8 mouse cellular contexts compared by ENCODE assay signal in the genomic region with DNA sequence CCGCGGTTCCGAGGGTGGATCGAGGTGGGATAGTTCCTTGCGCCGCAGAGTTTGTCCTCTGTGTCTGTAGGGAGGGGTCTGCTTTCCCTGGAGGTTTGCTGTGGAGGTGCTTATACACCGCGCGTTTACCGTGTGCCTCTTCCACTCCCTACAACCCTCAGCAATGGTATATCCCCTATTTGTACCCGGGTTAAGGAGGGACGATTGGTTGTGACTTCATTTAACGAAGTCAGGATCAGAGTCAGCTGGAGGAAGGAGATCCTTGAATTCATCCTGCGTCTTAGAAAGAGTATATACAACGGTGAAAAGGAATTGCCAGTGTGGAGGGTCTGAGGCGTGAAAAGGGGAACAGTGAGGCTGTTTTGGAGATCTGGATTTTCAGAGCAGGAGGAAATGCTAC. TPM values are rescaled to one million over a fixed set of nuclear protein-coding genes. Genes with fewer than 3 reads are reported as not detected.
DNase-seq lines count a peak whose midpoint lies in the region; ATAC-seq and TF ChIP-seq lines count a peak whose summit lies in the region.

No protein-coding gene starts in this region.

- H3K4me3 ChIP-seq in kidney, embryonic 16.5 days (ENCODE audit: low read length) = peak overlapping the region; percentile 89
- H3K4me3 ChIP-seq in cortical plate, adult 2 months (ENCODE audit: insufficient read depth, low read length) = peak overlapping the region; percentile 65
- peak overlapping the region; percentile 92 for H3K4me3 ChIP-seq in hindbrain, embryonic 16.5 days (ENCODE audit: low read length)
- peak overlapping the region; percentile 70 for H3K4me3 ChIP-seq in midbrain, embryonic 15.5 days

- intact Hi-C loops in gastrocnemius, postnatal 36 days (cut with DNase I) = no loop called here

- H3K27ac ChIP-seq in kidney, embryonic 16.5 days (ENCODE audit: low read length) = peak overlapping the region; percentile 76
- no peak overlapping the region for H3K27ac ChIP-seq in cortical plate, adult 2 months (ENCODE audit: insufficient read depth, low read length)
- no peak overlapping the region for H3K27ac ChIP-seq in hindbrain, embryonic 16.5 days (ENCODE audit: low read depth, low read length)
- H3K27ac ChIP-seq in midbrain, embryonic 15.5 days = peak overlapping the region; percentile 58

- H3K9me3 ChIP-seq in kidney, embryonic 16.5 days (ENCODE audit: low read length) = no peaks in the 10 kb centered on the region
- H3K9me3 ChIP-seq in hindbrain, embryonic 16.5 days (ENCODE audit: control insufficient read depth, low read length) = no peaks in the 10 kb centered on the region
- H3K9me3 ChIP-seq in midbrain, embryonic 15.5 days = no peaks in the 10 kb centered on the region

- ATAC-seq in kidney, embryonic 16.5 days (ENCODE audit: low FRiP score, low TSS enrichment) = peak; percentile 7; the same call in 1 of the 2 replicates
- ATAC-seq in hindbrain, embryonic 16.5 days = no peak
- peak; percentile 3; the same call in 1 of the 2 replicates for ATAC-seq in midbrain, embryonic 15.5 days (replicated peaks)

- peaks cover 4% of the 10 kb centered on the region; the same call in 1 of the 2 replicates for H3K36me3 ChIP-seq in kidney, embryonic 16.5 days (ENCODE audit: insufficient read depth, low read length)
- peaks cover 9% of the 10 kb centered on the region; the same call in 1 of the 2 replicates for H3K36me3 ChIP-seq in hindbrain, embryonic 16.5 days (ENCODE audit: control insufficient read depth, insufficient read depth, low read length)
- peaks cover 12% of the 10 kb centered on the region; the same call in 1 of the 2 replicates for H3K36me3 ChIP-seq in midbrain, embryonic 15.5 days (replicated peaks)

- TF ChIP-seq POLR2A in cortical plate, adult 2 months (IDR thresholded peaks at IDR 0.05; ENCODE audit: extremely low read depth, insufficient read depth, low read length) = no peak

- H3K4me1 ChIP-seq in kidney, embryonic 16.5 days (ENCODE audit: insufficient read depth, low read length) = peaks cover 23% of the 10 kb centered on the region
- H3K4me1 ChIP-seq in cortical plate, adult 2 months (ENCODE audit: control insufficient read depth, insufficient read depth, low read length) = peaks cover 2% of the 10 kb centered on the region; the same call in 1 of the 2 replicates
- H3K4me1 ChIP-seq in hindbrain, embryonic 16.5 days (ENCODE audit: control insufficient read depth, insufficient read depth, low read depth, low read length) = peaks cover 27% of the 10 kb centered on the region
- H3K4me1 ChIP-seq in midbrain, embryonic 15.5 days = peaks cover 37% of the 10 kb centered on the region

- H3K27me3 ChIP-seq in kidney, embryonic 16.5 days (ENCODE audit: insufficient read depth, low read length) = no peaks in the 10 kb centered on the region
- no peaks in the 10 kb centered on the region for H3K27me3 ChIP-seq in hindbrain, embryonic 16.5 days (replicated peaks; ENCODE audit: control insufficient read depth, insufficient read depth, low read length)
- no peaks in the 10 kb centered on the region for H3K27me3 ChIP-seq in midbrain, embryonic 15.5 days (replicated peaks)

- TF ChIP-seq CTCF in cortical plate, adult 2 months (IDR thresholded peaks at IDR 0.05; ENCODE audit: extremely low read depth, insufficient read depth, low read length) = no peak

- 3% methylated on average over 16 of the region's 16 CpGs for WGBS in kidney, embryonic 16.5 days
- 3% methylated on average over 16 of the region's 16 CpGs for WGBS in hindbrain, embryonic 16.5 days
- 2% methylated on average over 16 of the region's 16 CpGs for WGBS in midbrain, embryonic 15.5 days

- DNase-seq in kidney, postnatal 10 days = no peak
- no peak for DNase-seq in left cerebral cortex, adult 11 months (ENCODE audit: low spot score)
- DNase-seq in gastrocnemius, postnatal 10 days = no peak
- DNase-seq in gastrocnemius, postnatal 36 days = no peak

- peak overlapping the region; percentile 86 for H3K4me2 ChIP-seq in kidney, embryonic 16.5 days (replicated peaks; ENCODE audit: low read depth, low read length)
- H3K4me2 ChIP-seq in hindbrain, embryonic 16.5 days (ENCODE audit: low read length) = peak overlapping the region; percentile 96
- H3K4me2 ChIP-seq in midbrain, embryonic 15.5 days = peak overlapping the region; percentile 96

- peak overlapping the region; percentile 77 for H3K9ac ChIP-seq in kidney, embryonic 16.5 days (replicated peaks; ENCODE audit: low read length)
- H3K9ac ChIP-seq in hindbrain, embryonic 16.5 days (ENCODE audit: low read depth, low read length) = peak overlapping the region; percentile 83
- H3K9ac ChIP-seq in midbrain, embryonic 15.5 days = peak overlapping the region; percentile 64

RNA-seq across cellular contexts. Expression of a gene that starts 0.4 kb away (rescaled TPM):
- polyA plus RNA-seq in kidney, embryonic 16.5 days (2015; fragmentation: Nextera tagmentation; extraction: Ambion mirVana) = 53.1 and 53.4 TPM in 2 replicates
- 29.1 and 34.8 TPM in 2 replicates for polyA plus RNA-seq in cortical plate, adult 2 months (2012; rRNA removed)
- 25.6 and 26.6 TPM in 2 replicates for polyA plus RNA-seq in hindbrain, embryonic 16.5 days (2015; fragmentation: Nextera tagmentation; extraction: Ambion mirVana)
- polyA plus RNA-seq in midbrain, embryonic 15.5 days (2015; fragmentation: Nextera tagmentation; extraction: Ambion mirVana) = 40.0 and 44.4 TPM in 2 replicates
- total RNA-seq in gastrocnemius, postnatal 10 days (2021) = 10 to 100 TPM; 14.3 to 15.5 TPM
- 10 to 100 TPM; 11.5 to 14.1 TPM for total RNA-seq in gastrocnemius, postnatal 36 days (2021)

RNA-seq across cellular contexts. Expression of a gene that starts 2.9 kb away (rescaled TPM):
- 1.9 and 3.8 TPM in 2 replicates for polyA plus RNA-seq in kidney, embryonic 16.5 days (2015; fragmentation: Nextera tagmentation; extraction: Ambion mirVana)
- 4.8 and 6.8 TPM in 2 replicates for polyA plus RNA-seq in cortical plate, adult 2 months (2012; rRNA removed)
- 2.4 and 3.1 TPM in 2 replicates for polyA plus RNA-seq in hindbrain, embryonic 16.5 days (2015; fragmentation: Nextera tagmentation; extraction: Ambion mirVana)
- polyA plus RNA-seq in midbrain, embryonic 15.5 days (2015; fragmentation: Nextera tagmentation; extraction: Ambion mirVana) = 3.6 and 4.2 TPM in 2 replicates
- total RNA-seq in gastrocnemius, postnatal 10 days (2021) = 1 to 10 TPM in 1 of 2 experiments, under 1 TPM in 1; 0.84 to 1.3 TPM
- under 1 TPM; 0.87 to 0.96 TPM for total RNA-seq in gastrocnemius, postnatal 36 days (2021)

RNA-seq across cellular contexts. Expression of a gene that starts 3.0 kb away (rescaled TPM):
- 60.2 and 65.1 TPM in 2 replicates for polyA plus RNA-seq in kidney, embryonic 16.5 days (2015; fragmentation: Nextera tagmentation; extraction: Ambion mirVana)
- polyA plus RNA-seq in cortical plate, adult 2 months (2012; rRNA removed) = 106 and 111 TPM in 2 replicates
- 116 and 133 TPM in 2 replicates for polyA plus RNA-seq in hindbrain, embryonic 16.5 days (2015; fragmentation: Nextera tagmentation; extraction: Ambion mirVana)
- 78.8 and 80.6 TPM in 2 replicates for polyA plus RNA-seq in midbrain, embryonic 15.5 days (2015; fragmentation: Nextera tagmentation; extraction: Ambion mirVana)
- total RNA-seq in gastrocnemius, postnatal 10 days (2021) = 10 to 100 TPM; 21.5 to 21.9 TPM
- 10 to 100 TPM; 20.5 to 20.8 TPM for total RNA-seq in gastrocnemius, postnatal 36 days (2021)

RNA-seq across cellular contexts. Expression of a gene that starts 8.7 kb away (rescaled TPM):
- 3.6 and 4.8 TPM in 2 replicates for polyA plus RNA-seq in kidney, embryonic 16.5 days (2015; fragmentation: Nextera tagmentation; extraction: Ambion mirVana)
- 68.7 and 69.0 TPM in 2 replicates for polyA plus RNA-seq in cortical plate, adult 2 months (2012; rRNA removed)
- 0.64 and 0.72 TPM in 2 replicates for polyA plus RNA-seq in hindbrain, embryonic 16.5 days (2015; fragmentation: Nextera tagmentation; extraction: Ambion mirVana)
- 0.91 and 1.6 TPM in 2 replicates for polyA plus RNA-seq in midbrain, embryonic 15.5 days (2015; fragmentation: Nextera tagmentation; extraction: Ambion mirVana)
- total RNA-seq in gastrocnemius, postnatal 10 days (2021) = 1 to 10 TPM; 1.5 to 1.8 TPM
- total RNA-seq in gastrocnemius, postnatal 36 days (2021) = 1 to 10 TPM in 1 of 2 experiments, under 1 TPM in 1; 0.52 to 1.3 TPM

RNA-seq across cellular contexts. Expression of a gene that starts 17.9 kb away (rescaled TPM):
- polyA plus RNA-seq in kidney, embryonic 16.5 days (2015; fragmentation: Nextera tagmentation; extraction: Ambion mirVana) = 6.4 and 7.1 TPM in 2 replicates
- polyA plus RNA-seq in cortical plate, adult 2 months (2012; rRNA removed) = 19.8 and 21.5 TPM in 2 replicates
- polyA plus RNA-seq in hindbrain, embryonic 16.5 days (2015; fragmentation: Nextera tagmentation; extraction: Ambion mirVana) = 15.0 and 16.6 TPM in 2 replicates
- 12.2 and 13.6 TPM in 2 replicates for polyA plus RNA-seq in midbrain, embryonic 15.5 days (2015; fragmentation: Nextera tagmentation; extraction: Ambion mirVana)
- total RNA-seq in gastrocnemius, postnatal 10 days (2021) = 1 to 10 TPM; 4.0 to 7.3 TPM
- total RNA-seq in gastrocnemius, postnatal 36 days (2021) = 1 to 10 TPM; 5.9 to 6.9 TPM

Comparison
In these comparisons a context has a peak if more than half of its experiments do, and no peak if none do; other contexts are left out.
1. H3K27ac ChIP-seq: peak in kidney, embryonic 16.5 days (single experiment) and midbrain, embryonic 15.5 days (single experiment); none in cortical plate, adult 2 months (single experiment) and hindbrain, embryonic 16.5 days (single experiment).
2. Peak in every context shown above with its lines, with median percentiles within 50 percentile points of each other: H3K4me2 ChIP-seq, H3K4me3 ChIP-seq and H3K9ac ChIP-seq.